In genomic region chr13:113794039-113794704, GRCm38 (mm10) we compare ENCODE assay signal across 8 mouse cellular contexts. TPM values are rescaled to one million over a fixed set of nuclear protein-coding genes. Genes with fewer than 3 reads are reported as not detected.
A peak's percentile ranks its signal among the peaks of the same experiment; 100 is the strongest.
DNase-seq lines count a peak whose midpoint lies in the region; ATAC-seq lines count a peak whose summit lies in the region.

TSS of gene Arl15 (plus strand) at chr13:113794505.

- peak; percentile 97 for ATAC-seq in hindbrain, embryonic 13.5 days (ENCODE audit: low FRiP score)

- H3K27me3 ChIP-seq in hindbrain, embryonic 13.5 days, result no peaks in the 10 kb centered on the region

- H3K36me3 ChIP-seq in hindbrain, embryonic 13.5 days, result no peaks in the 10 kb centered on the region

- under 1% methylated on average over 49 of the region's 49 CpGs for WGBS in hindbrain, embryonic 13.5 days

- peak within 1 kb of the TSS; percentile 92 for H3K9ac ChIP-seq in hindbrain, embryonic 13.5 days

- no peaks in the 10 kb centered on the region for H3K9me3 ChIP-seq in hindbrain, embryonic 13.5 days

- peak within 1 kb of the TSS; percentile 81 for H3K4me3 ChIP-seq in hindbrain, embryonic 13.5 days

- H3K27ac ChIP-seq in hindbrain, embryonic 13.5 days, result peak within 1 kb of the TSS; percentile 96

- peak; percentile 96 for DNase-seq in NIH3T3 (ENCODE audit: low read depth)
- DNase-seq in cerebellum, postnatal 10 days, result peak; percentile 100
- peak; percentile 94 to 97 for DNase-seq in frontal cortex, postnatal 14 days (ENCODE audit: low spot score in 2 of 2)
- peak; percentile 96 to 99 for DNase-seq in layer of hippocampus, postnatal 25 days (ENCODE audit: extremely low spot score in 1 of 2, low spot score in 1 of 2)
- peak; percentile 99 for DNase-seq in lung, postnatal 25 days (ENCODE audit: low spot score)
- DNase-seq in retina, embryonic 14.5 days (ENCODE audit: low spot score), result peak; percentile 98
- DNase-seq in thymus, postnatal 4 days, result peak; percentile 99

- peaks cover 23% of the 10 kb centered on the region for H3K4me1 ChIP-seq in hindbrain, embryonic 13.5 days (replicated peaks)

- peak within 1 kb of the TSS; percentile 68 for H3K4me2 ChIP-seq in hindbrain, embryonic 13.5 days

RNA-seq across cellular contexts. Expression of gene Arl15, which starts in this region (rescaled TPM):
- 17.1 and 17.3 TPM in 2 replicates for polyA plus RNA-seq in hindbrain, embryonic 13.5 days (2015; fragmentation: Nextera tagmentation; extraction: Ambion mirVana)
- total RNA-seq in layer of hippocampus, postnatal 25 days (2021), result 10 to 100 TPM; 62.8 to 65.1 TPM

Comparison
In these comparisons a context has a peak if more than half of its experiments do, and no peak if none do; other contexts are left out.
1. Peak in every context shown above with its lines: DNase-seq, ATAC-seq, H3K4me3 ChIP-seq and H3K27ac ChIP-seq.